Mouse (Mus musculus): ENCODE results near the gene Kcns3.

DNA sequence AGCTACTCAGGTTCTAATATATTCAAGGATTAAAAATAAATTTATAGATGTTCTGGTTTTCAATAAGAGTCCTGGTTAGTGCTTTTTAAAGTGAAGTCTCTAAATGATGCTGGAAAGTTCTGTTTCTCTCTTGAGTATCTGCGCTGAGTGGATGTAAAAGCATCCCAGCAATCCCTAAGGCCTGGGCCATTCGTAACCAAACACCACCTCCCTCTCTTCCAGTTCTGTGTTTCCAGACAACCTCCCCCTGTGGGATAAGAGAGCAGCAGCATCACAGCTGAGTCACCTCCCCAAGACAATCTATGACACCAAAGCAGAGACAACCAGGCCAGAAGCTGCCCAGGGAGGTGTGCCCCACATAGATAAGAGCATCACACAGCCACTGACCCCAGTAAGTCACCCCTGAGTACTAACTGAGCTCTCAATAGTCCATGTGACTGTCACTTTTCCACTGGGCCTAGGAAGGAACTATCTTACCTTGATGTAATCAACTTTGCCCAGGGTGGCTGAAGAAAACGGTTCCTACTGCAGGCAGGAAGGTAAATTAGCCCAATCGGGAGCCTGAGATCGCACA lies 24.6 kb downstream of the Kcns3 start:
- no peak for TF ChIP-seq MAX (IDR thresholded peaks at IDR 0.05; ENCODE audit: low read depth)
- no peak for TF ChIP-seq MYOD1 (IDR thresholded peaks at IDR 0.05; ENCODE audit: control insufficient read depth in 1 of 3, insufficient read length in 2 of 3, low read depth in 2 of 3)
- no peak for TF ChIP-seq TCF3 (IDR thresholded peaks at IDR 0.05; ENCODE audit: insufficient read length, low read depth)

All from myocyte (in vitro differentiated cells).